Mouse (Mus musculus): ENCODE data around the gene Gm20388.

Gene Gm20388

DNA sequence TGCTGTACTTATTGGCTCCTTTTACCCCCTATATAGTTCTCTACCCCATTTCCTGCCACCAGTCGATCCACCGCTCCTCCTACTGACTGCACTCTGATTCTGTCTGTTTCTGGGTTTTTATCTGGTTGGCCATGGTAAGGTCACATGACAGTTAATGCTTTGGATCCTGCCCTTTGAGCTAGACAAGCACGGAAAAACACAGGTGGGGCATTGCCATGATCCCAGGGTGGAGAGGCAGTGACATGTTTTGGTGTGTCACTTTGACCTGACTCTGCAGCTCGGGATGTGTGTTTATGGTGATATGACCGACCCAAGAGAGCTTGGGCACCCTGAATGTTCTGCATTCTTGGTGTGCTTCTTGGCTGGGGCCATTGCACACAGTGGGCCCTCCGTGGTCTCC, 98.6 kb downstream of the Gm20388 start:
- DNase-seq (ENCODE audit: extremely low spot score, low spot score): no peak

DNA sequence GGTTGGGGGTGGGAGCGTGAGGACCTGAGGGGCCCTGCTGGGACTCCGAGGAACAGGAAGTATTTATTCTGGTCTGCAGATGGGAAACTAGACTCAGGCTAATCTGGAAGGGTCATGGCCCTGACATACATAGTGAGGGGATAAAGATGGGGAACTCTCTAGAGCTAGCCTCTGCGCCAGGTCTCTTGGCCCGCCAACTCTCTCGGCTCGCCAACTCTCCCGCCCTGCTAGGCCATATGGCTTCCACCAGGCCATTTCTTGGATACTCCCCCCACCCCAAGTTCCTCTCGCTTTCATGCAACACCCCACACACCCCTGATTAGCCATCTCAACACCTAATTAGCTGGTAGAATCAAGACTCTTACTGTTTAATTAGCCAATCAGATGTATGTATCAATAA, 101.8 kb downstream of the Gm20388 start:
- DNase-seq (ENCODE audit: extremely low spot score, low spot score): no peak

DNA sequence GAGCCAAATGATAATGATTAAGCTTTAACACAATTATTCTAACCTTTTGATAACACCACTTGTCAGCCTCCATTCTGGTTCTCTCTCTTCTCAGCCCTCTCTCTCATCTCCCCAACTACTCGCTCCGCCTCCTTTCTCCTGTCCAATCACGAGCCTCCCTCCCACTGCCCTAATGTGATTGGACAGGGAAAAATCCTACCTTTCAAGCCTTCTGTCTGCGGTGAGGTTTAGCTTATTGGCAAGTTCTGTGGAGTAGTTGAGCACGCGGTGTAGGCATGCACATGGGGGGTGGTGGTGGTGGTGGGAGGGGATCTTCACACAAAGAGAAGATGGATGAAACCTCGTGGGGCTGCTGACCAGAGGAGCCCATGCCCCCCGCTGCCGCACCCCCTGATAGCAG, 102.3 kb downstream of the Gm20388 start:
- DNase-seq (ENCODE audit: extremely low spot score, low spot score): no peak

DNA sequence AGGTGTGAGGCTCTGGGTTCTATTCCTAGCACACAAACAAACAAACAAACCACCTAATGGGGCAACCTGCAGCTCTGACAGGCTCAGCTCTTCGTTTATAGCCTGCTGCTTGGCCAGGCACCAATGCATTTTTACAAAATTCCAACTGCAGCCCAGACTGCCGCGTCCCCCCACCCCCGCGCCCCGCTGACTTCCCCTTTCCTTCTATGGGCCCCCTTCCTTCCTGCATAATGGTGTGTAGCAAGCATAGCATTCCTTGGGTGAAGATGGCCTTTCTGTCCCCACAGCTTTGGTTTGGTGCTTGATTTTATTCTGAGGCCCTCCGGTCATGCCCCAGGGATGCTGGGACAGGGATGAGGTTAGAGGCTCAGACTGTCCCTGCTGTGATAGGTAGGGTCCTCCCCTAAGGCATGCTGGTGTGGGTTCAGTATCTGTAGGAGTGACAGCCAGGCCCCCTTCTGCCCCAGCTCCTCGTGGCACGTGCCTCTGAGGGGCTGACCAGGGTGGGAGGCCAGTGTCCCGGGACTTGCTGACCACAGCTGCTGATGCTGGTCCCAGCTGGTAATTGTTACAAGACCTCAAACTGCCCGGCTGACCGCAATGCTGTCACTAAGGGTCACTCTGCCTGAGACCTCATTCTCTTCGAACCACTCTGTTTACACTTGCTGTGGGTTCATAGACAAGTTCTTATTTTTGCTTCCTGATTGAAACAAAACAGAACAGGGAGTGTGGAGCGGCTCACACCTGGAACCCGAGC, 103.8 kb downstream of the Gm20388 start:
- DNase-seq (ENCODE audit: extremely low spot score, low spot score): no peak

DNA sequence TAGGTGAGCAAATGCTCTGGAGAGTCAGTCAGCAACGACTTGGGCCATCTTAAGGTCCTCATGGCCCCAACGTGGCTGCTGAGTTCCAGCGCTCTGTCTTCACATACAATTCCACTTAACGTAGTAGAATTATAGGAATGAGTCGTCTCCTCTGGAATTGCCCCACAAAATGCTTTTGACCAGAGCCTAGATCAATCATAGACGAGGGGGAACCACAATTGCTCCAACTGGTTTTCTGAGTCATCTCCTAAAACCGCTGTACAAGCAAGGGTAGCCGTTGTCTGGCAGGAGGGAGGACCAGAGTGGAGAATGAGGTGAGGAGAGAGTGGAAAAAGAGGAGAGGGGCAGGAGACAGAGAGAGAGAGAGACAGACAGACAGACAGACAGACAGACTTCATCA, 105.3 kb downstream of the Gm20388 start:
- DNase-seq (ENCODE audit: extremely low spot score, low spot score): no peak

DNA sequence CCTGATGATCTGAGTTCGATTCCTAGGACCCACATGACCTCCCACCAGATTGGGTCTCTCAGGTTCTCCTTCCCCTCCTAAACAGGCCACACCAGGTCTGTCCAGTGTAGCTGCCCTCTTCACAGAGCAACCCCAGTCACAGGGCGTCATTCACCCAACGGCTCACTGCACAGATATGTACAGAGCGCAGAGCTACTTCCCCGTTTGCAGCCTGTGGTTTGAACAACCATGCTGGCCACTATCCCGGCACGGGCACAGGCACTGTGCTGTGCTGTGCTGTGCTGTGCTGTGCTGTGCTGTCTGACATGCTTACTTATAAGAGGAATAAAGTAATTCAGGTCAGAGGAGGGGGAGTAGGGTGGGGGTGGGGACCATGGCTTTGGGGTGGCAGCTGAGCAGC, 105.8 kb downstream of the Gm20388 start:
- no peak for DNase-seq (ENCODE audit: extremely low spot score, low spot score)

DNA sequence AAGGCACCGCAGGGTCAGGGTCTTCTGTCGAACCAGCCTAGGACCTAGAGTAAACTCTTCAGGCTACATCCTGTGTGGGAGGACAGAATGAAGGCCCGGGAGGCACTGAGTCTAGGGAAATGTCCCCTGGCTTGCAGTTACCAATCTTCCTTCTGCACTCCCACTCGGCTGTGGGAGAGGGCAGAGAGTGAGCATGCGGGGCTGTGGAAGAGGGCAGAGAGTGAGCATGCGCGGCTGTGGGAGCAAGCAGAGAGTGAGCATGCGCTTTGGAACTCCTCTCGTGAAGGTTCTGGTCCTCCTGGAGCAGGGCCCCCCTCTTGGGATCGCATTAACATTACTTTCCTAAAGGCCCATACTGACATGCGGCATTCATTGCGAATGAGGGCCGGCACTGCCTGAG, 106.7 kb downstream of the Gm20388 start:
- no peak for DNase-seq (ENCODE audit: extremely low spot score, low spot score)

DNA sequence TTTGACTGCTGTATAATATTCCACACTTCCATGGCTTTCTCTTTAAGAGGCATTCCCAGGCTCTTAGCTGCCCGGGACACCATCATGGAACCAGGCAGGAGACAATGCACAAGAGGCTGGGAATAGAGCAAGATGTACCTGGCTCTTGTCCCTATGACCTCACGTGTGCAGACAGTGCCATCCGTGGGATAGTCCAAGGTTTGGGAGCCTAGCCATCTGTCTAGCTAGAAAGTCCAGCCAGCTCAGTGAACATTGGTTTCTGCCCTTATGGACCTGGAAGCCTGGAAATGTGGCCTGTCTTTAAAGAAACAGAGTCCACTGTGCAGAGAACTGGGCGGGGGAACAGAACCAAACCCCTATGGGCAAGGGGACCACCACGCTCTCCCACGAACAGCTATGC, 107.1 kb downstream of the Gm20388 start:
- no peak for DNase-seq (ENCODE audit: extremely low spot score, low spot score)

DNA sequence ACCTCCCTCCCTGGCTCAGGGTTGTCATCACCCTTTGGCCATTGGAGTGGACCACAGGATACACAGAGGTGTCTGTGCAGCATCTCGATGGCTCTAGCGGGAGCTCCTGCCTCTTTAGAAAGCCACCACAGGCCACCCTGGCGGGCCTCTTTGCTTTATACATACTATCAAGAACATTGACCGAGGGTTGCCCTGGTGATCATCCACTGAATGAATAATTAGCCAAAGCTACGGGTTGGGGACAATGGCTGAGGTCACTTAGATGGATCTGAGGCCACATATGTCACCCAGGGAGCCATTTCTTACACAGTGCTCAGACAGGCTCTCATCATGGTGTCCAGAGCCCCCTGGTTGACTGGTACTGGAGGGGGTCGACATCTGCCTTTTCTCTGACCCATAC, 107.7 kb downstream of the Gm20388 start:
- DNase-seq (ENCODE audit: extremely low spot score, low spot score): no peak

DNA sequence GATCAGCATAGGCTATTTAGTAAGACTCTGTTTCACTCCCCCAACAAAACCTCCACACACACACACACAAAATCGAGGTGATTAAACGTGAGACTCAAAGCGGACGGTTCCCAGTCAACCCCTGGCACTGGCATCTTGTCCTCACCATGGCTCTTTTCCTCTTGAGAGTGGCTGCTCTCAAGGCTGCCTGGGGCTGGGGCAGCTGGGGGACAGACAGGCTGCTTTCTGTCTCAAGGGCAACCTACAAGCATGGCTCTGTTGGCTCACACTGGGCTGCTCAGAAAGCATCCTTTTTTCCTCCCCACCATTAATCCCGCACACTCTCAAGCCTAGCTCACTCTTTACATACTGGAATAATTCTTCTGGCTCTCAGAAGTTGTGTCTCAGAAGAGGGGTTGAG, 108.7 kb downstream of the Gm20388 start:
- DNase-seq (ENCODE audit: extremely low spot score, low spot score): no peak

DNA sequence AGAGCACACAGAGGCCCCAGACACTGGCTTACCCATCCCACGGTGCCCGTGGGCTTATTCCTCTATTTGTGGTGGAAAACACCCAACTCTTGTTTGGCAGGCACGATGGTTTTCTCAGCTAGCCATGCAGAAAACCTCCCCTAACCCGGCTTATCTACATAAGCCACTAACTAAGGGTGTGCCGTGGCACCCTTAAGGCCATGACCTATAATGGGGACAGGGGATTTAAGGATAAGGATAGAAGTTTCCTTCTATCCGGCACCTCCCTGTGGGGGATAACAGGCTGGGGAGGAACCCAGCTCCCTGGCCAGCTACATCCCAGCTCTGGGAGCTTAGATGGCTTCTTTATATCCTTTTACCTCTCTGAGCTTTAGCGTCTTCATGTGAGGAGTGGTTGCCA, 109.7 kb downstream of the Gm20388 start:
- no peak for DNase-seq (ENCODE audit: extremely low spot score, low spot score)

DNA sequence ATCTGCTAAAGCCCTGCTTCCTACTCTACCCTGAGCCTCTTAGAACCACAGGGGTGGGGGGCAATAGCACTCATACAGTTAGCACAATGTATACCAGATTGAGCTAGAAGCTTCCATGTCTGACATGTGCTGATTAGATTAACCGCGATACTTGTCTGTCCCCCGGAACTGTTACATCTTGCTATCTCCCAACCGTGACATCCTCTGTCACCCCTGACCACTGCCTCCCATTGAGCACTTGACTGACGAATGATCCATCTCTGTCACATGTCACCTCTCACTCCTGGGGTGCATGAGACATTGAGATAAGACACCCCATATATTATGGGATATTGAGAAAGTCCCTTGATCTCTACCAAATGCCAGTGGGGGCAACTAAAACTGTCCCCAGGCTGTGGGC, 115.6 kb downstream of the Gm20388 start:
- no peak for DNase-seq (ENCODE audit: extremely low spot score, low spot score)

DNA sequence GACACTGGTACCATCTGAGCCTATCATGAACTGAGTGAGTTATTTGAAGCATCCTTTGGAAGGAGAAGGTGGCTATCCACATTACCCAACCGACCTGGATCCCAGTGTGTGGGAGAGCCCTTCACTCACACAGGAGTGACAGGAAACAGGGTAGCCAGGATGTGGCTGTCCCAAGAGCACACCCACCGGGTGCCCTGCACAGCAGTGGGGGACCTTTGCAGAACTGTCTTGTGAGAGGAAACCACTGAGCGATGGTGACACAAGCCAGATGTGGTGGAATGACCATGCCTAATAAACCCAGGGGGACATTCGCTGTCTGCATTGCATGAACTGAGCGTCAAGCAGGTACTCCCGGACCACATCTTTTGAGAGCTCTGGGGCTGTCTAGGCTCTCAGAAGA, 116.3 kb downstream of the Gm20388 start:
- DNase-seq (ENCODE audit: extremely low spot score, low spot score): no peak

DNA sequence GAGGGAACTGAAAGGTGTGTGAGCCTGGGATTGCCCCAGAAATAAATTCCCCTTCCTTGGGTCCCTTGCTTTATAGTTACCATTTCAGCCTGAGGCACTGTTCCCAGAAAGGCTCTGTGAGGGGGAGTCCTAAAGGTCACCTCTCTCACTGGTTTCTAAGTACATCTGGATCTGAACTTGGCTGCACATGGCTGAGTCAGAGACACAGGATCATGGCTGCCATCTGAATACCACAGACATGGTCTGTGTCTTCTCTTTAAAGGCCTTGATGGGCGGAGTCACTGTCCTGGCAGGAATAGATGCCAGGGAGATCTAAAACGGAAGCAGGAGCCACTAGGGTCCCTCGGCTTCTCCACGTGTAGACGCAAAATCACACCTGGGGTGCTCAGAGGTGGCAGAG, 119.8 kb downstream of the Gm20388 start:
- no peak for DNase-seq (ENCODE audit: extremely low spot score, low spot score)

DNA sequence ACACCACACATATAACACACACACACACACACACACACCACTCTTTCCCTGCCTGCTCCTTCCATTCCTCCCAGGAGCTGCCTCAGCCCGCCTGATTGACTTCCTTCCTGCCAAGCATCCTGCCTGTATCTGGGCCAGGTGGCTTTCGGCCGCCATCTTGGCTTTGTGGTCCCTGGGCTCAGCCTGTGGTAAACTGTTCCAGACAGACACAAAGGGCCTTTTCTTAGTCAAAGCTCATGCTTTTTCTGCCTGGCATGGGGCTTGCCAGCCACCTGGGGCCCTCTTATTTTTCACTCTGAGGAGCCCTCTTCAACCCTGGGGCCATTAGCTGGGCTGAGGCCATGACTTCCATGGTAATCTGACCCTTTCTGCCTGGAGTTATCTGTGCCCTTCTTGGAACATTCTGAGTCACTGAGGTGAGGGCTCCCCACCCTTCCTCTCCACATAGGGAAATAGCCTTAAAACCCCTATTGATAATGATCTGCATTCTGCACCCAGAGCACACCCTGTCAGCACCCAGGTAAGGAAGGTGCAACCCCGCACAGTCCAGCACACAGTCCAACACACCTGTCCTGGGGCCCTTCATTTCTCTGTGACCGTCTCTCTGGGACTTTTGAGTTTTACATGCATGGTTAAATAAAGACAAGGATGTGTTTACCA, 122.0 kb downstream of the Gm20388 start:
- no peak for DNase-seq (ENCODE audit: extremely low spot score, low spot score)

DNA sequence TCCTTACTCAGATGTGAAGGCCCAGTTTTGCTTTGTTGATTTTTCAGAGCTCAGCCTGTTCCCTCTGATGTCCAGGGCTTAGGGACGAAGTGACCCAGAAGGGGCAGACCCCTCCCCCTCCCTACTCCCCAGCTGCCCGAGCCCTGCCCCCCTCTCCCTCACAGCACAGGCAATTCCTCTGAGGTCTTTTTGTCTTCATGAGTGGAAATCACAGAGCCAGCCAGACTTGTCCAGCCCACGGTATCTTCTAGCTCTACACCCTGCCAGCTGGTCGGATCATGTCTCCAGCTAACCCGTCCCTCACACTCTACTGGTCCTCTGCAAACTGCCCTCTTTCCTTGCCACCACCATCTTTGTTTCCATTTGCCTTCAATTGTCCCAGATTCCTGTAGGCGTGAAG, 123.8 kb downstream of the Gm20388 start:
- peak; percentile 44 for DNase-seq (ENCODE audit: extremely low spot score, low spot score)

DNA sequence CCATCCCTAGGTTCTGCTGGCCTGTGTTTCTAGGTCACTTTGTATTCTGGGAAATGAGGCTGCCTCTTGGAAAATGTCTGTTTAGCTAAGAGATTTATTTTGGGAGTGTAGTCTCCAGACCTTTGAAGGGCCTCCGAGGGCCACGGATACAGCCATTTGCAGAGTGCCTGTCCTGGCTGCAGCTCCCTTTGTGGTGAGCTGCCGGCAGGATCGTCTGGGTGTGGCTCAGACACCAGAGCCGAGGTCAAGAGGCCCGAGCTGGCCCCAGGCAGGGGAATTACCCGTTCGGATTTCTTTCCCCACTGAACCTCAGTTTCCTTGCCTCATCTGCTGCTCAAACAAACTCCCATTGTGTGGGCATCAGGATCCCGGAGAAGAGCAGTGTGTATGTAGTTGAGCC, 125.5 kb downstream of the Gm20388 start:
- no peak for DNase-seq (ENCODE audit: extremely low spot score, low spot score)

DNA sequence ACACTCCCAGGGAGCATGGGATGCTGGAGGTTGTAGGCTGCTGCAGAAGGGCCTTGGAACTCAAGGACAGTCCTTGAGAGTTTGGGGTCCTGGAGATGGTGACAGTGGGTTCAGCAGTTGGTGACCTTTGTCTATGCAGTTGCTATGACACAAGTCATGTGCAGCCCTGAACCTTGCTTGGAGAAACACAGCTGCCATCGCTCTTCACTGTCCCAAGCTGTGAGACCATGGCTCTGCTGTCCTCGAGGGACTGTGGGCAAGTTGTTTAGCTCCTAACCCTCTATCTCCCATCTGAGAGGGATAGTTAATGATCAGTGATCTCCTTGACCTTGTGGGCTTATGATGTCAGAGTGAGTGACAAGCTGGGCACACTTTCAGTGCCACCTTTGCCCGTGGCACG, 125.9 kb downstream of the Gm20388 start:
- DNase-seq (ENCODE audit: extremely low spot score, low spot score): no peak

DNA sequence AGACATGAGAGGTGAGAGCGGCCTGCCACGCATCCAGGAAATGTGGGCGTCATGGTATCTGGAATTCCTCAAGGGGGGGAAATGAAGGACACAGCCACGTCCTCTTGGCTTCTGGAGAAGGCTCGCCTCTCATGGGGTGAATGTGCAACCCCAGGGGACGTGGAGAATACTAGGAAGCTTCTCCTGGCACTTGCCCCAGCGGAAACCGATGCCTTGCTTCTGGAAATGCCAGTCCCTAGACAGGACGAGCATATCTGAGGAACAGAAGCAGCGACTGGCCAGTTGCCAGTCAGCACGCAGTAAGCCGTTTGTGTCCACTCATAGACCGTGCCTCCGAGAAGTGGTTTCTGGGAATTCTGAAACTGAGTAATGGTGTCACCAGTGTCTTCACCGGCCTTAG, 126.6 kb downstream of the Gm20388 start:
- DNase-seq (ENCODE audit: extremely low spot score, low spot score): no peak

DNA sequence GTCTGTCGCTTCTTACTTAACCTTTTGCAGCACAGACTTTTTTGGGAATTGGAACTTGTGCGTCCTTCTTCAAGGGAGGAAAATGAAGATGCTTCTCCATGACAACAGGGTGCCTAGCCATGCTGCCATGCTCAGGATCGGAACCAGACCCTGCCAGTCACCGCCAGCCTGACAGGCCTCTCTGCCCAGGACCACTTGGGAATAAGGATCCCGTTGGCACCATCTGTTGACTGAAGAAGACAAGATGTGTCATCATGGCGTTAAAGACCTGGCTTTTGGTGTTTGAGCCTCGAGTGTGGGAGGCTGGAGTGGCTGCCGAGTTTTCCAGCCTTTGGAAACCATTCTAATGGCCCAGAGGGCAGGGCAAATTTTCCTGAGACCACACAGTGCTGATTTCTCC, 127.0 kb downstream of the Gm20388 start:
- DNase-seq (ENCODE audit: extremely low spot score, low spot score): no peak

DNA sequence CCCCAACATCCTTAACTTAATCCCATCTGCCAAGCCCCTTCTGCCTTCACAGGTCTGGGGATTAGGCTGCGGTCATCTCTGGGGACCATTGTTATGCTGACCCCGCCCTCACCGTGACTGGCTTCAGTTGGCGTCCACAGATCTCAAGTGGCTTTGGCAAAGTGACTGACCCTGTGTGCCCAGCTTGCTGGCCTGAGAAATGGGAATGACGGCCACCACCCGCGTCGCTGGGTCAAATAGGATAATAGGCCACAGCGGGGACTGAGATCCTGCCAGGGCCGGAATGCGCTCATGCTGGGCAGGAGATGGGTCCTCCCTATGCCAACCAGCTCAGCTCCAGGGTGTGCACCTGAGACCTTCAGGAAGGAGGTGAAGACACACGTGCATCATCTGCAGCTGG, 128.1 kb downstream of the Gm20388 start:
- DNase-seq (ENCODE audit: extremely low spot score, low spot score): no peak

DNA sequence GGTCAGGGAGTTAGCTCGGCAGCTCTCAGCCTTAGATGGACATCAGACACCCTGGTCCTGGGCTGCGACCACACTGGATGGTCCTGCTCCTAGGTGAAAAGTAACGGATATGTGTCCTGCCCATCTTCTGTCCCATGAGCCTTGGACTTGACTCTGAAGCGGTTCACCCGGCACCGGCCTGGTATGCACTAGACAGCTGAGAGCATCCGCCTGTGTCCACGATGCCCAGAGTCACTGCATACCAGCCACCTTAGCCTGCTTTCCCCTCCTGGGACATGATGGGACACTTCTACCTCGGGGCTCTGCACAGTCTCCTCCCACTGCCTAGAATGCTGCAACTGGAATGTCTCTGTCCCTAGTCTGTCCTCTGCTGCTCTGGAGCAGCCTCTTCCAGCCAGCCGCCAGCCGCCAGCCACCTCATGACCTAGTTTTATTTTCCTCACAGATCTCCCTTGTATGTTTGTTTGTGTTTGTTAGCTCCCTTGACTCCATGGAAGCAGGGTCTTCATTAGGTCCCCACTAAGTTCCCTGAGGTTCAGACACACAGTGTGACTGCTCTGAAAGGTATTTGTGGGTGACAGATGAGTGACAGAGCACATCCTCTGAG, 128.8 kb downstream of the Gm20388 start:
- DNase-seq (ENCODE audit: extremely low spot score, low spot score): no peak

DNA sequence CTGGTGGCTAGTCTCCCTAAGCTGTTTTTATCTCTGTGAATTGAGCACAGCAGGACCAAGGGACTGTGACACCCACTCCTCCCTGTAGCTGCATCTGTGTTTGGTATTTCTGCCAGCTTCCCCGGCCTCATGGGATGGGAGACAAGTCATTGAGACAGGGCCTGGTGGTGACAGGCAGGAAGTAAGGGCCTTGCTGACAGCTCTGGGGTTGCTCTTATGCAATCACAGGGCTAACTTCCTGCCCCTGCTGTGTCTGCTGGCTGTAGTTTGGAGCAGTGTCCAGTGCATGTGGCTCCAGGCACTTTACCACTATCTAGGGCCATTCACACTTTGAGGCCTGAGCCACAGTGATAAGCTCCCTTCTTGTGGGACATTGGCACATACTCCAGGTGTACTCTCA, 130.2 kb downstream of the Gm20388 start:
- DNase-seq (ENCODE audit: extremely low spot score, low spot score): no peak
